Mouse (Mus musculus) heart, embryonic 16.5 days (tissue): ENCODE measurements around the gene Tll2. TPM values are rescaled to one million over a fixed set of nuclear protein-coding genes. Genes with fewer than 3 reads are reported as not detected.

Experiments used
- ATAC-seq: fragments of 200-750 bp; cut with Nextera tagmentation; replicated peaks from 2 replicates; pipeline ENCODE4 v1.8.0; 2017; ENCODE audit warnings: moderate number of reproducible peaks; ENCODE audit not compliant: insufficient read depth, low FRiP score; ENCODE audit errors: extremely low read depth
- H3K27ac ChIP-seq: fragments of 300-500 bp; sonication (generic); 2 replicates; pipeline ENCODE4 v1.5.1; 2014; ENCODE audit warnings: mild to moderate bottlenecking, low read length, control low read depth, moderate library complexity
- H3K27me3 ChIP-seq: fragments of 300-500 bp; sonication (generic); 2 replicates; pipeline ENCODE4 v1.6.1; 2014; ENCODE audit warnings: low read length, mixed read lengths; ENCODE audit not compliant: control insufficient read depth, insufficient read depth
- H3K36me3 ChIP-seq: fragments of 300-500 bp; sonication (generic); 2 replicates; pipeline ENCODE4 v1.6.1; 2014; ENCODE audit not compliant: control insufficient read depth, insufficient read depth
- H3K4me1 ChIP-seq: fragments of 300-500 bp; sonication (generic); 2 replicates; pipeline ENCODE4 v1.6.1; 2014; ENCODE audit warnings: low read length, mixed read lengths; ENCODE audit not compliant: control insufficient read depth, insufficient read depth
- H3K4me2 ChIP-seq: fragments of 300-500 bp; sonication (generic); 2 replicates; pipeline ENCODE4 v1.6.1; 2014; ENCODE audit warnings: low read depth, mild to moderate bottlenecking, control low read depth, low read length
- H3K4me3 ChIP-seq: fragments of 300-500 bp; sonication (generic); 2 replicates; pipeline ENCODE4 v1.5.1; 2014; ENCODE audit warnings: mild to moderate bottlenecking, control low read depth, low read length
- H3K9ac ChIP-seq: fragments of 300-500 bp; sonication (generic); 2 replicates; pipeline ENCODE4 v1.6.1; 2014; ENCODE audit warnings: low read length, control low read depth
- H3K9me3 ChIP-seq: fragments of 300-500 bp; sonication (generic); replicated peaks from 2 replicates; pipeline ENCODE4 v1.6.1; 2016; ENCODE audit warnings: low read length; ENCODE audit not compliant: control insufficient read depth
- WGBS: fragments of 180-500 bp; shearing (Covaris S2); extraction: QIAGEN DNeasy Blood & Tissue Kit; methylation state at CpG from one replicate; pipeline ENCODE4 v1.1.7; 2014; 5-methylcytosine and 5-hydroxymethylcytosine counted together
- polyA plus RNA-seq: library from polyadenylated mRNA; unstranded; fragments of >200 nt; fragmentation: Nextera tagmentation; extraction: Ambion mirVana; gene quantifications from 2 replicates; pipeline ENCODE4 v1.2.1, GENCODE M21; 2015

The Tll2 gene
- polyA plus RNA-seq, 1 experiment from 2014 or later, result 0.20 TPM

DNA sequence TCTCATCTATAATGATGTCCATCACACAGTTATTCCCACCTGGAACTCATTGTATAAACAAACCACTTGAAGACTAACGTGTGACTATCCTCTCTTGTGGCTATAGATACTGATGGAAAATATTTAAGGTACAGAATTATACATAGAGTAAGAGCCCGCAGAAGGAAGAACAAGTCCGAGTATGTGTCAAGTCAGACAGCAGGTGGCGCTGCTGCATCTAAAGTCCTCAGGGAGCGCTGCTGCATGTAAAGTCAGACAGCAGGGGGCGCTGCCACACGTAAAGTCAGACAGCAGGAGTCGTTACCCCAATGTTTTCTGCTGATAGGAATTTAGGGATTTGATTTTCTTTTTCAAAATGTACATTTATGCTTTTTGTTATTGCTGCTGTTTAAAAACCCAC lies 135.1 kb downstream of the Tll2 start:
- no peak for ATAC-seq
- WGBS, result 6% methylated on average over 8 of the region's 8 CpGs
- H3K4me1 ChIP-seq, result no peaks in the 10 kb centered on the region
- H3K9ac ChIP-seq, result no peak overlapping the region
- no peaks in the 10 kb centered on the region for H3K36me3 ChIP-seq
- no peak overlapping the region for H3K4me3 ChIP-seq
- H3K9me3 ChIP-seq, result no peaks in the 10 kb centered on the region
- no peak overlapping the region for H3K4me2 ChIP-seq
- no peaks in the 10 kb centered on the region for H3K27me3 ChIP-seq
- no peak overlapping the region for H3K27ac ChIP-seq

DNA sequence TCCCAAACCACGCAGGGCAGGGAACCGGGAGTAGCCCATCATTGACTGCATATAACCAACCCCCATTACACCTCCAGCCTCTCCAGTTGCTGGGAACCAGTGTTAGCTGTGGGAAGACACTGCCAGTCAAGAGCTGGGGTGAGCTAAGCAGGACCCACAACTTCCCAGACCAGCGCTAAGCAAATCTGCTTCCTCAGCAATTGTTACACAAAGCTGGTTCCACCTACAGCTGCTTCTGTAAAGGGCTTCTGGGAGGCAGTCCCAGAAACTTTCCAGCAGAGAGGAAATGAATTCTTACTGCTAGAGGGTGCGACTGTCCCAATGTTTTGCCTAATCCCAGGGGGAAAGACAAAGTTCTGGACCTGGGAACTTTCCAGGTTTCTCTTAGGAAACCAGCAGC lies 151.9 kb downstream of the Tll2 start:
- no peaks in the 10 kb centered on the region for H3K27me3 ChIP-seq
- WGBS, result 61% methylated on average over 4 of the region's 4 CpGs
- no peak overlapping the region for H3K27ac ChIP-seq
- no peak for ATAC-seq
- H3K4me2 ChIP-seq, result no peak overlapping the region
- no peaks in the 10 kb centered on the region for H3K4me1 ChIP-seq
- no peak overlapping the region for H3K9ac ChIP-seq
- H3K9me3 ChIP-seq, result no peaks in the 10 kb centered on the region
- H3K36me3 ChIP-seq, result no peaks in the 10 kb centered on the region
- no peak overlapping the region for H3K4me3 ChIP-seq

DNA sequence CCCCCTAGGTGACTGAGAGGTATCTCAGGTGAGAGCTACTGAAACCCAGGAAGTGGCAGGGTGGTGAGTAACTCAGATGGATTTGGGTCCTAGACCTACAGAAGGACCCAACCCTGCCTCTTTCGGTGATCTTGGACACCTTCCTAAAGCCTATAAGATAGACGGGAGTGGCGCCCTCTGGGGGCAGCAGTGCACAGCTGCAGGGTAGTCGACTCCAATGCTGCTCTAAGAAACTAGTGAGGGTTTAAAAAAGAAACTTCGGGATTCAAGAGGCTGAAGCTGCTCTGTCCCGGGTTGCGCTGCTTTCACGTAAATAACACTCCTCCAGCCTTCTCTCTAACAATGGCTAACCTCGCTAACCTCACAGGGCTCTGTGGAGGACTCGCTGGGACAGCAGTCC lies 153.1 kb downstream of the Tll2 start:
- Histone ChIP-seq H3K4me1 (no peaks in the 10 kb centered on the region), H3K9me3 (no peaks in the 10 kb centered on the region), H3K27me3 (no peaks in the 10 kb centered on the region), H3K36me3 (no peaks in the 10 kb centered on the region), H3K4me2 (no peak overlapping the region), H3K9ac (no peak overlapping the region), H3K4me3 (no peak overlapping the region), H3K27ac (no peak overlapping the region)
- no peak for ATAC-seq
- WGBS, result 25% methylated on average over 10 of the region's 10 CpGs

DNA sequence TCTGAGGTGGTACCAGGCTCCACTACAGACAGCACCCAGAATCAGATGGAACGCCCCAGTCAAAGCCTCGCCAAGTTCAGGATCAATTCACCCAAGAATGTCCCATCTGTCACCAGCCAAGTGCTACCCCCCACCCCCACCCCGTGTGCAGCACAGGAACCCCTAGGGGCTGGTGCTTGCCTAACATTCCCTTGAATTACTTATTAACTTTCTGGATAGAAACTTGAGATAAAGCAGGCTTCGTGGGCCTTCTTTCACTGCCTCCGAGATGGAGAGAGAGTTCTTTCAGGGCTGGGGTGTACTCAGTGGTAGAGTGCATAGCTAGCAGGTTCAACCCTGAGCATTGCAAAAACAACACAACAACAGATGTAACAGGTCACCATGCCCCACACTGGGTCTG lies 154.4 kb downstream of the Tll2 start:
- WGBS, result 59% methylated on average over 5 of the region's 5 CpGs
- ATAC-seq, result no peak

DNA sequence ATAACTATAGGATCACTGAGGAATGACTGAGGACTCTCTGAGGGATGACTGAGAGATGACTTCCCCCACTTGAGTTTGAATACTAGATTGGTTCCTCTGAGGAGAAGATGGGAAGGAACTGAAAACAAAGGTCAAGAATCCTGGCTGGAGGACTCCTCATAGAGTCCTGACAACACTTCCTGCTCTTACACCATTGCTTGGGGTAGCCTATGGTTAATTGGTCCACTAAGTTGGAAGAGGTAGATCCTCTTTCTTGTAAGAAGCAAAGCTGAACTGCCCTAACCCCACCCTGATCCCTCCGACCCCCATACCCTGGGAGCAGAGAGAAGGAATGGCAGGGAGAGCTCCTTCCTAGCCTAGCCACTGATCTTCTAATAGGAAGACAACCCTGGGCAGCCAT lies 154.9 kb downstream of the Tll2 start:
- no peaks in the 10 kb centered on the region for H3K36me3 ChIP-seq
- H3K4me3 ChIP-seq, result no peak overlapping the region
- no peaks in the 10 kb centered on the region for H3K9me3 ChIP-seq
- H3K4me1 ChIP-seq, result no peaks in the 10 kb centered on the region
- H3K27ac ChIP-seq, result no peak overlapping the region
- no peak overlapping the region for H3K4me2 ChIP-seq
- no peaks in the 10 kb centered on the region for H3K27me3 ChIP-seq
- 85% methylated on average over 1 of the region's 1 CpGs for WGBS
- H3K9ac ChIP-seq, result no peak overlapping the region
- ATAC-seq, result no peak

More for the DNA sequence above, 154.4 kb downstream of the Tll2 start:
- Histone ChIP-seq H3K27ac (no peak overlapping the region), H3K36me3 (no peaks in the 10 kb centered on the region), H3K4me3 (no peak overlapping the region), H3K27me3 (no peaks in the 10 kb centered on the region), H3K9ac (no peak overlapping the region), H3K4me1 (no peaks in the 10 kb centered on the region), H3K4me2 (no peak overlapping the region), H3K9me3 (no peaks in the 10 kb centered on the region)

DNA sequence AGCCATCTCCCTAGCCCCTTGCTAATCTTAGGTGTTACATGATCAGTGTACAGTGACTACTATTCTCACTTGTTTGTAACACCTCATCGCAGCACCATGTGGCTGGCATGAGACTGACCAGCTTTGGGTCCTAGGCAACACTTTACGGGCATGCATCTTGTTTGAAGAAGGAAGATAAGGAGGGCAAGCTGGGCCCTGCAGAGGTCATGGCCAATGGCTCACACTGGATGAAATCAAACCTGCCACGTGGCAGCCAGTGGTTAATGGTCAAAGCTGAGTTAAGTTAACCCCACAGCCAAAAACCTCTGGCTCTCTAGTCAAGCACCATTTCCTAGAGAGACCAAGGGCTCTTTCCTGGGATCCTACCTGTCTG lies 158.5 kb downstream of the Tll2 start:
- H3K9ac ChIP-seq, result no peak overlapping the region
- WGBS, result 60% methylated on average over 3 of the region's 3 CpGs
- no peak overlapping the region for H3K27ac ChIP-seq
- no peaks in the 10 kb centered on the region for H3K36me3 ChIP-seq
- no peaks in the 10 kb centered on the region for H3K4me1 ChIP-seq
- H3K4me3 ChIP-seq, result no peak overlapping the region
- H3K4me2 ChIP-seq, result no peak overlapping the region
- H3K9me3 ChIP-seq, result no peaks in the 10 kb centered on the region
- no peak for ATAC-seq
- H3K27me3 ChIP-seq, result no peaks in the 10 kb centered on the region

DNA sequence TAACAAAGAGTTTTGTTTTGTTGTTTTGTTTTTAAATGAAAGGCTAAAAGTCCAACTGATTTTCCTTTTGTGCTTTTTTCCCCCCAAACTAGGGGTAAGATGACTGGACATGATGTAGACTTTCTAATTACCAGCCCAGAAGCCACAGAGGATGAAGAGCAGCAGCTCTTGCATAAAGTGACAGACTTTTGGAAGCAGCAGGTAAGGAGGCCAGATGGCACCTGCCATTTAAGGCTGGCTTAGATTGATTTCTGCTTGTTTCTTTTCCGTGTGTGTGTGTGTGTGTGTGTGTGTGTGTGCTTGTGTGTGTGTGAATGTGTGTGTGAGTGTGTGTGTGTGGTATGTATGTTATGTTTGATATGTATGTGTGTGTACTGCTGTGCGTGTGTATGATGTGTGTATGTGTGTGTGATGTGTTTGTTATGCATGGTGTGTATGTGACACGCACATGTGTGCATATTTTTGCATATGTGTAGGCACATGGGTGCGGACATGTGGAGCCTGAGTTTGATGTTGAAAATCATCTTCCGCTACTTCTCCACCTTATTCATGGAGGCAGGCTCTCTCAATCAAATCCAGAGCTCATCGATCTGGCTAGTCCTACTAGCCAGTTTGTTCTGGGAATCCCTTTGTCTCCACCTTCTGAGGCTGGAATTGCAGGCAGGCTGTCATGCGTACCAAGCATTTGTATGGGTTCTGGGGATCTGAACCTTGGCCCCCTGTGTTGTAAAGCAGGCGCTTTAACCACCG lies 159.0 kb downstream of the Tll2 start:
- H3K4me2 ChIP-seq, result no peak overlapping the region
- no peaks in the 10 kb centered on the region for H3K4me1 ChIP-seq
- H3K9me3 ChIP-seq, result no peaks in the 10 kb centered on the region
- H3K36me3 ChIP-seq, result no peaks in the 10 kb centered on the region
- 80% methylated on average over 9 of the region's 9 CpGs for WGBS
- H3K27ac ChIP-seq, result no peak overlapping the region
- ATAC-seq, result no peak
- H3K9ac ChIP-seq, result no peak overlapping the region
- H3K27me3 ChIP-seq, result no peaks in the 10 kb centered on the region
- no peak overlapping the region for H3K4me3 ChIP-seq

DNA sequence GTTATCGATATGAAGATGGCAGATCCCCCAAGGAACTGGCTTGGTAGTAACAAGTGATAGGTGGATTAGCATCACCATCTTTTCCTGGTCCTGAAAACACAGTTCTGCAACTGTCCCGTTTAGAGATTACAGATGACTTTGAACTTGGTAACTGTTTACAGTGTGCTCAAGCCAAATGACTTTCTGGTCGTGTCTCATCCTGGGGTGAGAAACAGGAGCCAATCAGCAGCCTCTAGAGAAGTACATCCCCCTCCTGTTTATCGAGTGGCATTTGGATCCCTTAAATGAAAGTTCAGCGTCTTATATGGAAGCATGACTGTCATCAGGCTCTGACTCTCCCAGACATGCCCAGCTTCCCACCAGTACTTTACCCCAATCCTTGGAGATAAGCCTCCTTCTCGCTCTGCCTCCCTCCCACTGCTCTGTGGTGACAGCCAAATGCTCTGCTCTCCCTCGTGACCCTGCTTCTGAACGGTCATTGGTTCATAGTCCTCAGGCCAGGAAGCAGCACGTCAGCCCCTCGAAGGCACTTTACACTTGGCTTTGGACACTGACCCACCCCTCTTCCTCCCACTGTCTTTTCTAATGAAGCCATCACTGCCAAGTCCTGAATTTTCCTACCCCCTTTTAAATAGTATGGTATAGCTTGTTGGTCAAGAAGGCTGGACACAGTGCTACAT lies 161.4 kb downstream of the Tll2 start:
- 0 out of 2 replicates have a peak, but pooled peaks have one; percentile 41 for ATAC-seq
- WGBS, result 30% methylated on average over 10 of the region's 10 CpGs
- Histone ChIP-seq H3K27ac (no peak overlapping the region), H3K4me1 (no peaks in the 10 kb centered on the region), H3K9me3 (no peaks in the 10 kb centered on the region), H3K4me2 (peak overlapping the region; percentile 36), H3K36me3 (no peaks in the 10 kb centered on the region), H3K27me3 (no peaks in the 10 kb centered on the region), H3K4me3 (no peak overlapping the region), H3K9ac (no peak overlapping the region)

DNA sequence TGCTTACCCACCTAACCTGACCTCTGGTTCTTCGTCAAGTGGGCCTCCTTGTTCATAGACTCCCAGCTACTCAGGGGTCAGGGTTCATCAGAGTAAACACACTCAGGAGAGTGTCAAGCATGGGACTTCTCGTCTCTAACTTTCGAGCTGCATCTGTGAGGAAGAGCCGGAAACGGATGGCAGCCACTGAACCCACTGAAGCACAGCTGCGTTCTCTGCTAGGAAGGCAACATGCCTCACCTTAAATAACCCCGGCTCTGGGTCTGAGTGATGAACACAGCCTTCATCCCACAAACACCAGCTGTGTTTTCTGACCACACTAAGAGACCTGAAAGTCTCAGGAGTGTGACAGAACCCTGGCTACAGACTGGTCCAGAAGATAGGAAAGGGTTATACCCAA lies 167.5 kb downstream of the Tll2 start:
- ATAC-seq, result 0 out of 2 replicates have a peak, but pooled peaks have one; percentile 18
- Histone ChIP-seq H3K9ac (no peak overlapping the region), H3K27me3 (no peaks in the 10 kb centered on the region), H3K36me3 (no peaks in the 10 kb centered on the region), H3K4me2 (no peak overlapping the region), H3K27ac (no peak overlapping the region), H3K9me3 (no peaks in the 10 kb centered on the region), H3K4me3 (no peak overlapping the region), H3K4me1 (peaks cover 4% of the 10 kb centered on the region; the same call in 1 of the 2 replicates)
- 72% methylated on average over 7 of the region's 7 CpGs for WGBS
